Mouse (Mus musculus): Measurements from ENCODE around the gene Slc35f4.
"Not testable (repeated sequence)": the region's sequence is repeated elsewhere in the genome, so short reads cannot be mapped to it uniquely, and the experiment has no call there.

The Slc35f4 gene

GRCm38 (mm10) chr14:49348164-49348896 lies 177.5 kb downstream of the Slc35f4 start:
- DNase-seq = peak in 1 of 2 experiments; percentile 2

GRCm38 (mm10) chr14:49345835-49346234 lies 180.0 kb downstream of the Slc35f4 start:
- DNase-seq = no peak

DNA sequence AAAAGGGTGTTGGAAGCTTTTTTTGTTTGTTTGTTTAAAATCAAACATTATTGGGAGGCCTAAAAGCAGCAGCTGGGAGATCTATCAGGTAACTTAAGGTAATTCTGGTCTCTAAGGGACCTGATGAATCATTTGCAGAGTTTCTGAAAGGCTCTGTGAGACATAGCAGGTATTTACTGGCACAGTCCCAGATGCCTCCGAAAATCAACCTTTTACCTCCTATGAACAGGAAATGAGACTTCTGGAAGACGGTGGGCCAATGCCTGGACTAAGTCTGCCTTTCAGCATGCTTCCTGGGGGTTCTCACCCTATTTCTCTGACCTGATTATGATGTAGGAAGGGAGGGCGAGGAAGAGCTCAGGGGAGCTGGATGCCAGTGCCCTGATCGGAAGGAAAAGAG lies 188.8 kb downstream of the Slc35f4 start:
- DNase-seq = no peak

- DNase-seq = no peak
Measured at GRCm38 (mm10) chr14:49333841-49334240, 192.0 kb downstream of the Slc35f4 start.

DNA sequence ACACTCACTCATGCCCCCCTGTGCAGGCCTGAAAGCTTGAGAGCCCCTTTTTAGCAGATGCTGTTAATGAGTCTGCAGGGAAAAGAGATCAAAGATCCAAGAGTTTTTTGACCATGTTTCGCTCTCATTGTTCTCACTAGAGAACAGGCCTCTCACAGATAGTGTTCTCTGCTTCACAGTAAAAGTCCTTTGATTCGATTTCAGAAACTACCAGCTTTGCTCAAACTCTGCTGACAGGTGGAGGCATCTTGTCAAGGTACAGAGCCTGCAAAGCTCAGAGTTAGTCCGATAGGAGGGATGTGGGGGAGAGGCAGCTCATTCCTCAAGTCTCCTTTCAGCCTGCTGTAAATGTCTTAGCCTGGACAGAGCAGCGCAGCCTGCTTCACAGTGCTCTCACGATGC lies 209.4 kb downstream of the Slc35f4 start:
- DNase-seq = no peak

- DNase-seq = peak; percentile 41 to 52
Measured at GRCm38 (mm10) chr14:49313981-49314380, 211.9 kb downstream of the Slc35f4 start.

DNA sequence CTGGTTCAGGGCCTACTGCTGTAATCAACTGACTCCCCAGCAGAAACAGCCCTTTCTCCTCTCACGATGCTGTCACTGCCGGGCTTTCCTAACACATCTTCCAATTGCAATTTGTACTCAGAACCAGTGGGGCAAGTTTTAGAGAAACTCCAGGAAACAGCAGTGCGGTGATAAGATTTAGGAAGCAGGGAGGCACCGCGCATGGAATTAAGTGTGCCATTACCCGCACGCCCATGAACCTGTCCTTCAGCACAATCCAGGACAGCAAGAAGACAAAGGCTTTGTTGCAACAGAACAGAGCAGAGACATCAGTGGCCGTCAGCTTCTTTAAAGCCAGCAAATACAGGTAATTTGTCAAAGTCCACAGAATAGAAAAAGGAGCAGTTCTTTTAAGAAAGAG lies 212.5 kb downstream of the Slc35f4 start:
- DNase-seq = no peak

DNA sequence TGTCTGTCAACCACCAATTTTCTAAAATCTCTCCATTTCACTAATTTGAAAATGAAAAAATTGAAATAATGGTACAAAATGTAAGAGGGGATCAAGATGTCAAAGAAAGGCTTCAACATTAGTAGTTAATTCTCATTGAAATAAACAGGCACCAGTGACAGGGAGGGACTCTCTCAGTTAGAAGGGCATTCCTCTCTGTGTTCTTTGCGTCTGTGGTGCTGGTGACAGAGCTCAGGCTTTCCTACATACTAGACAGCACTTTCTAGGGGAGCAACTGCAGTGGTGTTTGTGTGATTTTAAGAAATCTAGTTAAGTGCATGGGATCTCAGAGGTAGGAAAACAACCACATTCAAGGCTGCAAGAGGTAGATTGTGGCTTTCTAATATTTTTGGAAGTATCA lies 214.3 kb downstream of the Slc35f4 start:
- DNase-seq = no peak

DNA sequence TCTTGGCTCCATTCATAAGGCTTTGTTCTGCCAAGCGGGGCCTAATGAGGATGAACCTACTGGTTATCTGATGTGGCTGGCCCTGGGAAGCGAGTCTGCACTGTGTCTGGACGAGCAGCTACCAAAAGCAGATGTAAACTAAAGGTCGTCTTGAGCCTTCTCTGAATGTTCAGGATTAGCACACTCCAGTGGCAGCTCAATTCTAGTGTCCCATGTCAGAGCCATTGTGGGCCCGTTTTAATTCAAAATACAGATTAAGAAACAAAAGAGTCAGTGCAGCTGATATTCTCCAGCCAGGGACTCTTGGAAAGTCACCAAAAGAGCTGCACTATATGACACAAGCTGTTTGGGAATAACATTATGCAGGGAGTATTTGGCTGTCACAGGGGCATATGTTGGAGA lies 214.8 kb downstream of the Slc35f4 start:
- DNase-seq = peak; percentile 42 to 50

GRCm38 (mm10) chr14:49309670-49310069 lies 216.2 kb downstream of the Slc35f4 start:
- no peak for DNase-seq

- peak in 1 of 2 experiments; percentile 26 for DNase-seq
Measured at GRCm38 (mm10) chr14:49308591-49308990, 217.3 kb downstream of the Slc35f4 start.

GRCm38 (mm10) chr14:49307842-49308241 lies 218.0 kb downstream of the Slc35f4 start:
- peak; percentile 48 to 50 for DNase-seq

GRCm38 (mm10) chr14:49305534-49306409 lies 220.1 kb downstream of the Slc35f4 start:
- DNase-seq = no peak

- DNase-seq = peak; percentile 73 to 86
Measured at GRCm38 (mm10) chr14:49302271-49302857, 223.5 kb downstream of the Slc35f4 start.

- DNase-seq = peak; percentile 29 to 38
Measured at GRCm38 (mm10) chr14:49300981-49301619, 224.7 kb downstream of the Slc35f4 start.

DNA sequence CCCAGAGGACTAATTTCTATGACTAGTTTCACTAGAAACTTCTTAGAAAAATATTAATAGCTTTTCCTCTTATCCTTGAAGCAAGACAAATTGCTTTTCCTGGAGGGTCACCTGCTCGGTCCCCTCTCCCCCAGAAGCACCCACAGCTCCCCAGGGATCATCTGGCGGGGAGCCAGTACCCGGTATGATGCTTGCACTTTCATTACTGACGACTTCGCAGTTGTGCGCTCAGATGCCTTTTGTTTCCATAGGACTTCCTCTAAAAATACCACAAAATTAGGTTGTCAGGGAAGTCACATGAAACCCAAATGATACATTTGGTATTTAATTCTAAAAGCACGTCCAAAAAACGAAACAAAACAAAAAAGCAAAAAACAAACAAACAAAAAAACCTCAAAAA lies 225.5 kb downstream of the Slc35f4 start:
- DNase-seq = peak; percentile 38 to 43

DNA sequence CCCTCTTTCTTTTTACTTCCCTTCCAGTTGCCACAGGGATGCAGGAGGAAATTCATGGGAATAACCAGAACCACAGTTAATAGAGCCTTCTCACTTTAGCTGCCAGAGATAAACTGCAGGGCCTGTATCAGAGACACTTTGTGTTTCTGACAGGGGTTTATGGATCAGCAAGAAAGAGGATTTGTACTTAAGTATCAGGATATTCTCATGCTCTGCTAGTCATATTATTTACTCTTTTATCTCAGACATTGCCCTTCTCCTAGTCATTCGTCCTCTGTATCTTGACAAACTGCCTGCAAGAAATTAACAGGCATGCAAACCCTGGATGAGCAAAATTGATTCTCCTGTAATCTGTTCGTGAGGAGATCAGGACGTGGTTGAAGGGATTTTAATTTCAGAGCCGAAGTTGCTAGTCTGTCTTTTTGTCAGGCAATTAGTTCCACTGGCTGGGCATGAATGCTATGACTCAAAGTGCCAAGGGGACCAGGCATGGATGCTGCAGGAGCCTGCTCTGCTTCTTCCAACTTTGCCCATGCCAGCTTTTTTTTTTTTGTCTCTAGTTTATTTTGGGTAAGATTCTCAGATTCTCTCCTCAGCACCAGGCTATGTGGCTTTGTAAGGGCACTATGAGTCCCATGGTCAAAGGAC lies 231.9 kb downstream of the Slc35f4 start:
- peak; percentile 42 to 69 for DNase-seq

DNA sequence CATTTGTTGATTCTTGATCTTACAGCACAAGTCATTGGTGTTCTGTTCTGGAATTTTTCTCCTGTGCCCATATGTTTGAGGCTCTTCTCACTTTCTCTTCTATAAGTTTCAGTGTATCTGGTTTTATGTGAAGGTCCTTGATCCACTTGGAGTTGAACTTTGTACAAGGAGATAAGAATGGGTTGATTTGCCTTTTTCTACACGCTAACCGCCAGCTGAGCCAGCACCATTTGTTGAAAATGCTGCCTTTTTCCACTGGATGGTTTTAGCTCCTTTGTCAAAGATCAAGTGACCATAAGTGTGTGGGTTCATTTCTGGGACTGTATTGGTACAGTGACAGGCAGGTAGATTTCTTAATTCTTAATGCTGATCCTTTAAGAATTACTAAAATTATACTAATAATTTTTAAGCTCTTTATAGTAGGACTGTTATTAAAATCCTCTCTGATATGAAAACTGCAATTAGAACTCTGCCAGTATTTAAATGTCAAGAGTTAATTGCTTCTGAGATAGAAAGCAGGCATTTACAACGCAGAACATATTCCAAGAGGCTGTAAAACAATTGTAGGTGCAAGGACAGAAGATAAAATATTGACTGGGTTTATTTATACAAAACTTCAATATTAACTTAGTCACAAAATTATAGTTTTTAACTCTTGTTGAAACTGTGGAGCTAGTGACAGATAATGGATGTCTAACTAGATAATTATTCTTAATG lies 235.7 kb downstream of the Slc35f4 start:
- DNase-seq = no peak

GRCm38 (mm10) chr14:49283784-49284655 lies 241.8 kb downstream of the Slc35f4 start:
- DNase-seq = no peak

- no peak for DNase-seq
Measured at GRCm38 (mm10) chr14:49278880-49279279, 247.0 kb downstream of the Slc35f4 start.

DNA sequence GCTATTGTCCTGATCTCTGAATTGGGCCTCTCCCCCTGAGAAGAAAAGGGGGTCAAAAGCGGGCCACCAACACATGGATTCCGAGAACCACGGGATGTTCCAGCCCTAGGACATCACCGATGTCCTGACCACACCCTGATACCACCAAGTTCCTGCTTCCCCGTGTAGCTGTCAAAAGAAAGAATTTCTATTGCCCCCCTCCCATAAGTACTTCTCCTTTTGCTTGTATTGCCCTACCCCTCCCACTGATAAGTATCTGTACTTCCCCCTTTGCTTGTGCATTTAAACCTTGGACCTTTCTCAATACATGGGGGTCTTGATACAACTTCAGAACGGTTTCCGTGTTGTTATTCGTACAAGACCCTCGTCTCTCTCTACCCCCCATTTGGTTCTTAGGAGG lies 247.4 kb downstream of the Slc35f4 start:
- not testable (repeated sequence) for DNase-seq
